Mouse (Mus musculus): Measurements from ENCODE around the gene Tle6. TPM values are rescaled to one million over a fixed set of nuclear protein-coding genes. Genes with fewer than 3 reads are reported as not detected.
"Not testable (repeated sequence)": the region's sequence is repeated elsewhere in the genome, so short reads cannot be mapped to it uniquely, and the experiment has no call there.

Tle6 gene
- 1 to 10 TPM; 2.6 to 4.1 TPM for total RNA-seq (2021)
- long read RNA-seq, partial matches to known transcripts, result 1 of 3 reads
- long read RNA-seq, other reads (novel, unspliced or antisense), result 2 of 3 reads

DNA sequence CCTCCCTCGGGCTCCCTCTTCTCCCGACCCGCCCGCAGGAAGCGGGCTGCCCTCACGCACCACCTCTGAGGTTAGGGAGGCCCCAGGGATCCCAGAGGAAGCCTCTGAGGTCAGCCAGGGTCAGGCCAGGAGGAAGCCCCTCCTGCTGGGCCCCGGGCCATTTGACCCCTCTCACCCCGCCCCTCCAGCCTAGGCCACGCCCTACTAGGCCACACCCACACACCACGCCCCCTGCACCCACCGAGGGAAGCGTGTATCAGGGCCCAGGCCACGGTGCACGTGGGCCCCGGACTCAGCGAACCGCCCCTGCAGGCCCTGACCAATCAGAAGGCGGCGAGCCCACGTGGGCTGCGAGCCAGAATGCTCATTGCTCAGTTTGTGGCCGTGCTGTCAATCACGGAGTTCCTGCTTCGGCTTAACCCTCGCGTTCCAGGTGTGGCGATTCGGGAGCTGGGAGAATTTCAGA lies at the start of gene Tle6:
Gene Tle6 (minus strand): TSS at position 336 of the 466 bp plus-strand sequence.
- DNase-seq (ENCODE audit: low spot score in 2 of 2), result peak; percentile 88 to 95

DNA sequence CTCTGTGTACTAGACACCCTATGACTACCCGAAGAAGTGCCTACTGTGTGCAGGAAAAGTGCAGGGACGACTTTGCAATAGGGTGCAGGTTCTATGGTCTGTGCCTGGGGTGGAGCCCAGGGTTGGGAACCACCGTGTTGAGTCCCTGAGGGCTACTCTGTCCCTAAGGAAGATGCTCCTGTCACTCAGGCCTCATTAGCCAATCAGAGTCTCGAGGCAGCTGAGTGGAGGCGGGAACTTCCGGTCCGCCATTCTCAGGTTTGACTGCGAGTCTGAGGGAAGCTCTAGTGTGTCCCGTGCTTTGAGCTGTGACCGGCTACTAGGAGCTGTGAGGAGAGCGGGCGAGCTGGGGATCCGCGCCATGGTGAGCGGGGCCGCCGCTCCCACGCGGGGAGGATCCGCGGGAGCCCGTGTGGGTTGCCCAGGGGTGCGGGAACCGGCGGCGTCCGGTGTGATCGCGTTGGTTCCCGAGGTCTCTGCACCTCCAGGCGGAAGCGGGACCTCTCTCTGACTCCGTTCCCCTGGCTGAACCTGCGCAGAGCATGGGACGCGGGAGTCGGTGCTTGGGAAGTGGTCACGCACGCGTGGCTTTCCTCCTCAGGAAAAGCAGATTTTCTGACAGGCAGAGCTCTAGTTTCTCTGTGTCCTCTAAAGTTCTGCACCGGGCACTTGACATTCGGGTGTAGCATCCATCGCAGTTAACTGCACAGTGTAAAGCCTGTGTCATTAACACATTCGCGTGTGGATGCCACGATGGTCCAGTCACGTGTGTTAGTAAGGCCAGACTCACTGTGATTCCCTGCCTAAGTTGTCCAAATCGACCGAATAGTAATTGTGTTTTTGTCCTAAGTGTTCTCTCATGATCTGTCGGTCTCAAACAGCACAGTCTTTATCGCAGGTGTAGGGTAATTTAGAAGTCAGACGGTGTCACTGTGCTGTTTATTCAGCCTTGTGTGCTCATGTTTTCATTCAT lies 48.2 kb upstream of the Tle6 start, which contains the start of gene Gm10778:
Gene Gm10778 (plus strand): TSS at position 257 of the 973 bp plus-strand sequence.
- DNase-seq (ENCODE audit: low spot score in 2 of 2), result peak; percentile 82 to 94

DNA sequence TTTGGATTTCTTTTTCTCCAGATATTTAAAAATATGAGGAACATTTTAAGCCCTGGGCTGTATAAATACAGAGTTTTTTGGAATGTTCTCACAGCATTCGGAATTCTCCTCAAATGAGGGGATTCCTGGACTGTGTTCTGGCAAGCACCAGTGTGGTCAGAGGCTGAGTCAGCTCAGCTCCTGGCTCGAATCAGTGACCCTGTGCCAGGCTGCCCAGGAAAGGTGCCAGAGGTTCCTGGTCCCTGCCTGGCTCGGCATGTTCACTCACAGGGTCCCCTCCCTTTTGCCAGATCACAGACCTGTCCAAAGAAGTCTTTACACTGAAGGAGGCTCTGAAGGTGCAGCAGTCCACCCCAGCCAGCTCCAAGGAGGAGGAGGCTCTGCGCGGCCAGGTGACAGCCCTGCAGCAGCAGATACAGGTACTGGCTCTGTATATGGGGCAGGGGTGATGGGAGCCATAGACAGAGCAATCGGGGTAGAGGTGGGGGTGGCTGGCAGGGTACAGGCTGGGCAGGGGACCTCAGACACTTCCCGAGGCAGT lies 45.2 kb upstream of the Tle6 start:
- no peak for DNase-seq (ENCODE audit: low spot score in 2 of 2)

DNA sequence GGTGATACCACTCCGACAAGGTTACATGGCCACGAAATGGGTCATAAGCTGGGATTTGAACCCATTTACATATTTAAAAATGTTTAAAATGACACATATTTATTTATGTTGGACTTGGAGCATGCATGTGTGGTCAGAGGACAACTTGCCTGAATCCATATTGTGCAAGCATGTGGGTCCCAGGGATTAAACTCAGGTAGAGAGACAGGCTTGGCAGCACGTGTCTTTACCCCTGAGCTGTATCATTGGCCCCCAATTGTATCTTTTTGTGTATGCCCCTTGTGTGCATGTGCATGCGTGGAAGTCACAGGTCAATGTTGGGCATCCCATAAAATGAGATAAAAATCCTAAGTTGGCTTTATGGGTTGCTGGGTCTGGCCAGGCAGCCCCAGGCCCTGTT lies 44.5 kb upstream of the Tle6 start:
- no peak for DNase-seq (ENCODE audit: low spot score in 2 of 2)

GRCm38 (mm10) chr10:81644716-81645115 lies 43.8 kb upstream of the Tle6 start:
- DNase-seq (ENCODE audit: low spot score in 2 of 2), result no peak

DNA sequence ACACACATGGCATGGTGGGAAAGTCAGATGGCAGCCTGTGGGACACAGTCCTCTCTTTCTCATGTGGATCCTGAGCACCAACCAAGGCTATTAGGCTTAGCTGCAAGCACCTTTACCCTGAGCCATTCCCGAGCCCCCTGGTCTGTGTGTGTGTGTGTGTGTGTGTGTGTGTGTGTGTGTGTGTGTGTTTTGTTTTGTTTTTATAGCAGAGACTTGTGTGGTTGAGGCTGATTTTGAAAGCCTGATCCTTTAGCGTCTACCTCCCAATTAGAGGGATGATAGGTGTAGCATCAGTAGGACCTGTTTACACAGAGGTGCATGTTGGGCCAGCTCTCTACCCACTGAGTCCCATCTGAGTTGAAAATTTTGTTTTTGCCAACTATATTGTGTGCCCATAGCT lies 43.3 kb upstream of the Tle6 start:
- no peak for DNase-seq (ENCODE audit: low spot score in 2 of 2)

DNA sequence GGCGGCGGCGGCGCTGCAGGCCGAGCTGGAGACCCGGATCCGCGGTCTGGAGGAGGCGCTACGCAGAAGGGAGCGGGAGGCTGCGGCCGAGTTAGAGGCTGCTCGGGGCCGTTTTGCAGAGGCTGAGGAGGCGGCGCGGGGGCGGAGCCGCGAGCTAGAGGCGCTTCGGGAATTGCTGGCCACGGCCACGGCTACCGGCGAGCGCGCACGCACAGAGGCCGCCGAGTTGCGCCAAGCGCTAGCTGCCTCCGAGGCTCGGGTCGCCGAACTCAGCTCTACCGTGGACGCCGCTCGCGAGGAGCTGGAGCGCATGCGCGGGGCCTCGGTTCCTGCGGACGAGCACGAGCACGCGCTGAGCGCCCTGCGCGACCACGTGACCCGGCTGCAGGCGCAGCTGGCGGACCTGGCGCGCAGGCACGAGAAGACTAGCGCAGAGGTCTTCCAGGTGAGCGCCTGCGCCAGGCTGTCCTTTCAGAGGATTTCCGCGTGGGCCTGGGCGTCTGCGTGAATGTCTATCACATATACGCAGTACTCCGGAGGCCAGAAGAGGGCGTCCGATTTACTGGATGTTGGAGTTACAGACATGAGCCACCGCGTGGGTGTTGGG lies 42.7 kb upstream of the Tle6 start:
- DNase-seq (ENCODE audit: low spot score in 2 of 2), result peak; percentile 94 to 96

DNA sequence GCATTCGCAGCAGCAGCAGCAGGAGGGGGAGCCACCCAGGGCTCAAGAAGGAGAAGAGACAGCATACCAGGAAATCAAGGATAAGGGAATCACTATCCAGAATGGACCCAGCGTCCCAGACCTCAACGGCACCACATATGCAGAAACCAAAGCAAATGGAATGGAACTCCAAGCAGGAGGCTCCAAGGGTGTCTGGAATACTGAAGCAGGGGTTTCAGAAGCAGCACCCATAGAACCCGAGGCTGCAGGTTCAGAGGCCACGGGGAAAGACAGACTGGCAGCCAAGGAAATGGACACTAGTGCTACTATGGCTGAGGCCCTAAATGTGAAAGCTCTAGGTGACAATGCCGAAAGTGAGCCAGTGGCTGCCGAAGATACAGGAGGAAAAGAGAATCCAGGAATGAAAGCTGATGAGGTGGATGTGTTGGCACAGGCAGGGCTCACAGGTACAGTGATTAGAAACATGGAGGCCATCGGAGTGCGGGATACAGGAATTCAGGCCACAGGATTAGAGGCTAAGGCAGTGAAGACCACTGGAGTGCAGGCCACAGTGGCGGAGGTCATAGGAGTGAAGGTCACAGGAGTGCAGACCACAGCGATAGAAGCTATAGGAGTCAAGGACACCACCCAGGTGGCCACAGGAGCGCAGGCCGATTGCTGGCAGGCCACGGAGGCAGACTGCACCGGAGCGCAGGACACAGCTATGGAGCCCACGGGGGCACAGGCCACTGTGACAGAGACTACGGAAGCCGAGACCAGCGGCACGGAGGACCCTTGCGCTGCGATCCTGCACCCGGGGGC lies 42.0 kb upstream of the Tle6 start:
- DNase-seq (ENCODE audit: low spot score in 2 of 2), result no peak

DNA sequence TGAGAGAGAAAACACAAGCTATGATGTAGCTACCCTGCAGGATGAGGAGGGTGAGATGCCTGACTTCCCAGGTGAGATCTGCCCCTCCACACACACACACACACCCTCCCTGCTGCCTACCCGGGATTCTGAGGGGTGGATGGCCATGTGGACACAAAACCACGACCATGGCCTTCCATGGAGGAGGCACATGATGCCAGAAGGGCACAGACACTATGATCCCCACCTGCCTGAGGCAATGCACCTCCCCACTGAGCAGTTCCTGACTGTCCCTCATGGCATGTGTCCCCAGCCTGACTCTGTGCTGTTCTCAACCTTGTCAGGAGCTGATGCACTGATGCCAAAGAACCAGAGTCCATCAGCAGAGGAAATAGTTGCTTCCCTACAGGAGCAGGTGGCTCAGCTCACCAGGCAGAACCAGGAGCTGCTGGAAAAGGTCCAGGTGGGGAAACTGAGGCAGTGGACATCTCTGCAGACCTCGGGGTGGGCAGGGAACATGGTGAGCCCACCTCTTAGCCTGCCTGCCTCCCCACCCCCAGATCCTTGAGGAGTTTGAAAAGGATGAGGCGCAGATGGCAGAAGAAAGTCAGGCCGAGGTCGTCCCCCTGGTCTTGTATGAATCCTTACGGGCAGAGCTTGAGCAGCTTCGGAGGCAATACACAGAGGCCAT lies 41.2 kb upstream of the Tle6 start:
- no peak for DNase-seq (ENCODE audit: low spot score in 2 of 2)

GRCm38 (mm10) chr10:81641566-81641965 lies 40.7 kb upstream of the Tle6 start:
- DNase-seq (ENCODE audit: low spot score in 2 of 2), result no peak

- not testable (repeated sequence) for DNase-seq (ENCODE audit: low spot score in 2 of 2)
Measured at GRCm38 (mm10) chr10:81640825-81641224, 40.0 kb upstream of the Tle6 start.

GRCm38 (mm10) chr10:81638101-81638500 lies 37.2 kb upstream of the Tle6 start:
- DNase-seq (ENCODE audit: low spot score in 2 of 2), result no peak

DNA sequence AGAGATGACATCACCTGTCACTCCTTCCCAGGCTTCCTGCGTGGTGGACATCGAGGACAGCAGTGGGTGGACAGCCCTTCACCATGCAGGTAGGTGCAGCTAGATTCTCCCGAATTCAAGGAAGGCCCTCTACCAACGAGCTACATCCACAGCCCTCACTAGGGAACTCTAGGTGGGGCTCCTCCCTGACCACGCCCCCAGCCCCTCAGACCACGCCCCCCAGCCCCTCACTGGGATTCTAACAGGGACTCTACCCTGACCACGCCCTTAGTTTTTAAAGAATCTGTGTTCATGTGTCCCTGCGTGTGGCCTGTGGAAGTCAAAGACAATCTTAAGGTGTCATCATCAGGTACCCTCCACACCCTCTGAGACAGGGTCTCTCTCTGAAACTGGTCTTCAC lies 35.5 kb upstream of the Tle6 start:
- DNase-seq (ENCODE audit: low spot score in 2 of 2), result no peak

DNA sequence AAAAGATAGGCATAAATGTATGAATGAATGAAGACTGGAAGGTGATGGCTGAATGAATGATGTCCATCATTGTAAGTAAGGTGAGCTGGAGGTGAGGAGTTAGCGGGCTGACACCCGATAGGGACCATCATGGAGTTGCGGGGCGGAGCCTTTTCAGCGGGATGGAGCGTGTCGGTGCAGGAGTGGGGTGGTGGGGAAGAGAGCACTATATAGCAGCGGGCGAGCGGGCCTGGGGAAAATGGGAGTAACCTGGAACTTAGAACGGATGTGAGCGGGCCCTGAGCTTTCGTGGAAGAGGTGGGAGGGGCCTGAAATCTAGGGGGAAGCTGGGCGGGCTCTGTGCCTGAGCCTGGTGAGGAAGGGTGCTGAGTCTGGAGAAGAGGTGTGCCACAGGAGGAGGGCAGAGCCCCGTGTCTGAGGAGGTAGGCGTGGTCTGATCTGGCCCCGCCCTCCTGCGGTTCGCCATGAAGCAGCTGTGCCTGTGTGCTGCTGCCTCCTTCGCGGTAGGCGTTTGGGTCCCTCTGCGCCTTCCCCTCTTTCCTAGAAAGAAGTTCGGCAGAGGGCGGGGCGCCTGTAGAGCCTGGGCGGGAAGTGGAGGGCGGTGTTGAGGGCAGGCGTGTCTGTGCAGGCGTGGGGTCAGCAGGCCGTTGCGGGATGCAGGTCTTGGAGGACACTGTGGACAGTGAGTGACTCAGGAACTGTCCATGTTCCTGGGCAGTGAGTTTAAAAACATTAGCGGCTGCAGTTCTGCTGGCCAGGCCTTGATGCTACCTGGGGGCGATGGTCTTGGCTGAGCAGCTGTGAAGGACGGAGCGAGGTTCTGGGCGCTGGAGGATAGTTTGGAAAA lies 32.6 kb upstream of the Tle6 start:
- peak; percentile 67 to 82 for DNase-seq (ENCODE audit: low spot score in 2 of 2)

GRCm38 (mm10) chr10:81628390-81628789 lies 27.5 kb upstream of the Tle6 start, which contains the start of gene Ankrd24:
Ankrd24 (plus strand) TSS chr10:81628540.
- no peak for DNase-seq (ENCODE audit: low spot score in 2 of 2)

- no peak for DNase-seq (ENCODE audit: low spot score in 2 of 2)
Measured at GRCm38 (mm10) chr10:81627836-81628220, 27.0 kb upstream of the Tle6 start.

GRCm38 (mm10) chr10:81626994-81627835 lies 26.3 kb upstream of the Tle6 start, which contains the start of gene Sirt6:
Sirt6 (minus strand) TSS chr10:81627797.
- DNase-seq (ENCODE audit: low spot score in 2 of 2), result peak; percentile 90 to 96
